Mouse (Mus musculus) thymus, adult 2 months (tissue): ENCODE measurements at regions not wholly inside any gene's neighbourhood (a gene's known extent, or its start where the extent isn't known, plus 50 kb on each side); places are given as distances from the start of the nearest gene placed in this dataset.

Experiments
- DNase-seq: peaks from one replicate; pipeline ENCODE4 v3.0.0; 2021
- H3K27ac ChIP-seq: fragments of 200-500 bp; 2 replicates; pipeline ENCODE4 v1.5.1; 2012; ENCODE audit warnings: low read length, control low read depth; ENCODE audit not compliant: control insufficient read depth, insufficient read depth
- H3K27me3 ChIP-seq: fragments of 200-500 bp; 2 replicates; pipeline ENCODE4 v1.6.1; 2012; ENCODE audit warnings: mild to moderate bottlenecking, low read length, moderate library complexity, mixed read lengths; ENCODE audit not compliant: control insufficient read depth, insufficient read depth
- H3K36me3 ChIP-seq: fragments of 200-500 bp; 2 replicates; pipeline ENCODE4 v1.6.1; 2012; ENCODE audit warnings: mild to moderate bottlenecking, low read length, moderate library complexity; ENCODE audit not compliant: control insufficient read depth, insufficient read depth
- H3K4me1 ChIP-seq: fragments of 200-500 bp; replicated peaks from 2 replicates; pipeline ENCODE4 v1.6.1; 2012; ENCODE audit warnings: low read length; ENCODE audit not compliant: control insufficient read depth, insufficient read depth
- H3K4me3 ChIP-seq: fragments of 200-500 bp; 2 replicates; pipeline ENCODE4 v1.5.1; 2012; ENCODE audit warnings: mild to moderate bottlenecking, low read length, control low read depth, moderate library complexity; ENCODE audit not compliant: control insufficient read depth, insufficient read depth
- CTCF ChIP-seq: fragments of 200-500 bp; IDR thresholded peaks from 2 replicates; pipeline ENCODE4 v1.5.1; 2012; ENCODE audit warnings: mild to moderate bottlenecking, control low read depth, low read length, moderate library complexity, borderline replicate concordance; ENCODE audit not compliant: control insufficient read depth, poor library complexity, insufficient read depth; ENCODE audit errors: extremely low read depth
- POLR2A ChIP-seq: fragments of 200-500 bp; IDR thresholded peaks from 2 replicates; pipeline ENCODE4 v1.6.1; 2012; ENCODE audit warnings: mild to moderate bottlenecking, low read length, control low read depth, moderate library complexity; ENCODE audit not compliant: control insufficient read depth, poor library complexity, insufficient read depth; ENCODE audit errors: extremely low read depth
- WGBS: fragments of 180-500 bp; shearing (Covaris S2); methylation state at CpG from one replicate; pipeline ENCODE4 v1.1.7; 2018; 5-methylcytosine and 5-hydroxymethylcytosine counted together

GRCm38 (mm10) chr8:127799849-127800471 lies 558.4 kb upstream of the Nrp1 start:
- H3K4me1 ChIP-seq = no peaks in the 10 kb centered on the region
- H3K36me3 ChIP-seq = no peaks in the 10 kb centered on the region
- H3K27ac ChIP-seq = no peak overlapping the region
- H3K27me3 ChIP-seq = no peaks in the 10 kb centered on the region
- DNase-seq = no peak
- TF ChIP-seq POLR2A (no peak), CTCF (no peak)
- WGBS = 80% methylated on average over 6 of the region's 6 CpGs
- H3K4me3 ChIP-seq = no peak overlapping the region

- H3K36me3 ChIP-seq = no peaks in the 10 kb centered on the region
- no peak for DNase-seq
- TF ChIP-seq POLR2A = no peak
- H3K4me1 ChIP-seq = no peaks in the 10 kb centered on the region
- no peaks in the 10 kb centered on the region for H3K27me3 ChIP-seq
- 83% methylated on average over 7 of the region's 7 CpGs for WGBS
- H3K27ac ChIP-seq = no peak overlapping the region
- no peak overlapping the region for H3K4me3 ChIP-seq
Measured at GRCm38 (mm10) chr8:127802136-127802535, 556.3 kb upstream of the Nrp1 start.

GRCm38 (mm10) chr8:127802661-127803333 lies 555.6 kb upstream of the Nrp1 start:
- no peak for DNase-seq
- H3K4me3 ChIP-seq = no peak overlapping the region
- H3K4me1 ChIP-seq = no peaks in the 10 kb centered on the region
- no peak overlapping the region for H3K27ac ChIP-seq
- WGBS = 12% methylated on average over 5 of the region's 5 CpGs
- no peaks in the 10 kb centered on the region for H3K27me3 ChIP-seq
- H3K36me3 ChIP-seq = no peaks in the 10 kb centered on the region
- TF ChIP-seq POLR2A (no peak), CTCF (no peak)

- H3K4me3 ChIP-seq = no peak overlapping the region
- no peaks in the 10 kb centered on the region for H3K36me3 ChIP-seq
- 89% methylated on average over 7 of the region's 7 CpGs for WGBS
- no peak for DNase-seq
- no peak overlapping the region for H3K27ac ChIP-seq
- no peaks in the 10 kb centered on the region for H3K27me3 ChIP-seq
- TF ChIP-seq CTCF (no peak), POLR2A (no peak)
- H3K4me1 ChIP-seq = peaks cover 1% of the 10 kb centered on the region; the same call in 1 of the 2 replicates
Measured at GRCm38 (mm10) chr8:127809203-127810155, 548.9 kb upstream of the Nrp1 start.

- Histone ChIP-seq H3K27me3 (no peaks in the 10 kb centered on the region), H3K36me3 (no peaks in the 10 kb centered on the region), H3K4me1 (peaks cover 3% of the 10 kb centered on the region), H3K4me3 (no peak overlapping the region), H3K27ac (no peak overlapping the region)
- TF ChIP-seq POLR2A (no peak), CTCF (no peak)
- no peak for DNase-seq
- 96% methylated on average over 8 of the region's 8 CpGs for WGBS
Measured at GRCm38 (mm10) chr8:127811338-127811737, 547.1 kb upstream of the Nrp1 start.

GRCm38 (mm10) chr8:127814785-127815523 lies 543.5 kb upstream of the Nrp1 start:
- Histone ChIP-seq H3K4me1 (peaks cover 3% of the 10 kb centered on the region), H3K27me3 (no peaks in the 10 kb centered on the region), H3K36me3 (no peaks in the 10 kb centered on the region), H3K4me3 (no peak overlapping the region), H3K27ac (peak overlapping the region; percentile 47; the same call in 1 of the 2 replicates)
- TF ChIP-seq CTCF (no peak), POLR2A (no peak)
- peak; percentile 48 for DNase-seq
- WGBS = 20% methylated on average over 9 of the region's 9 CpGs
